Mouse (Mus musculus): ENCODE measurements around the gene Gm29666.

Gene Gm29666

DNA sequence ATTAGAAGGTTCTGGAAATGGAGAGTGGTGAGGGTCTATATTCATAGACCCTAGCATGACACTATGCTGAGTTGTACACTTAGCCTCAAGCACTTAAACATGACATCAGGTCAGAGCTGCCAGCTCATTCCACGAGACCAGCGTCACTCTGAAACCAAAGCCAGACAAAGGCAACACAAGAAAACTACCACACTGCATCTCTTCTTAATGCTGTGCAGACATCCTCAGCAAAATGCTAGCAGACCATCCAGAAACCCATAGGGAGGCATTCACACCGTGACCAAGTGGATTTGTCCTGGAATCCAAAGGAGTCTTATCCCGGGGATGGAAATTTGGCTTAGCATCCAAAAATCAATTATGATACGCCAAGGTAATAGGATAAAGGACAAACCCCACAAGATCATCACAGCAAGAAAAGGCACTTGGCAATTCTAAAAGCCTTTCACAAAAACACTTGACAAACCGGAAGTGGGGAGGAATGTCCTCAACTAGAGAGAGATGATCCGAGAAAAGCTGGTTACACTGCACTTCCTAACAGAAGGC is 15.9 kb downstream of the Gm29666 start:
- 83% methylated on average over 7 of the region's 7 CpGs for WGBS

DNA sequence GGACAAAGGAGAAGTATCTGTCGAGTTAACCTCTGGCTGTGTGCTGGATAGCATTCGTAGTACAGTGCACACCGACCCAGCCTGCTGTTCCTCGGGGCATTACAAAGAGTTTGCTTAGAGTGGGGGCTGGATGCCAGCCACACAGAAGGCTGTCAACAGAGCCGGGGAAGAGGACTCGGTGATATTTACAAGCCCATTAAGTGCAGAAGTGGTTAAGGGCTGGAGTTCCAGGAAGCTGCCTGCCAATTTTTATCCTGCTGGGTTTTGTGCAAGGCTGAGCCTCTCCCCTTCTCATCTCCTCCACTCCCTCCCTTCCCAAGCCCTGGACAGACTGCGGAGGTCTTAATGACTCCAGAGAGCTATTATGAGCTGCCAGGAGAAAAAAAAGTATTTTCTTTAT is 21.8 kb downstream of the Gm29666 start:
- WGBS = 28% methylated on average over 7 of the region's 7 CpGs

DNA sequence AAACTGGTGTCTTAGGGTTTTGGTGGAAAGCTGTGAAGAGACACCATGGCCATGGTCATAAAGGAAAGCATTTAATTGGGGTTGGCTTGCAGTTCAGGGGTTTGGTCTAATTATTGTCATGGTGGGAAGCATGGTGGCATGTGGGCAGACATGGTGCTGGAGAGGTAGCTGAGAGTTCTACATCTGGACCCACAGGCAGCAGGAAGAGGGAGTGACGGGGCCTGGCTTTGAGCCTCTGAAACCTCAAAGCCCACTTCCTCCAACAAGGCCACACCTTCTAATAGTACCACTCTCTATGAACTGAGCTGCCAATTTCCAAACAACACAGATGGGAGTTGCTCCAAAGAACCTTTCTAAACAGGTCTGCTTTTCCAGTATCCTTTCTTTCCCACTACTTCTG is 23.2 kb downstream of the Gm29666 start:
- 82% methylated on average over 1 of the region's 1 CpGs for WGBS

DNA sequence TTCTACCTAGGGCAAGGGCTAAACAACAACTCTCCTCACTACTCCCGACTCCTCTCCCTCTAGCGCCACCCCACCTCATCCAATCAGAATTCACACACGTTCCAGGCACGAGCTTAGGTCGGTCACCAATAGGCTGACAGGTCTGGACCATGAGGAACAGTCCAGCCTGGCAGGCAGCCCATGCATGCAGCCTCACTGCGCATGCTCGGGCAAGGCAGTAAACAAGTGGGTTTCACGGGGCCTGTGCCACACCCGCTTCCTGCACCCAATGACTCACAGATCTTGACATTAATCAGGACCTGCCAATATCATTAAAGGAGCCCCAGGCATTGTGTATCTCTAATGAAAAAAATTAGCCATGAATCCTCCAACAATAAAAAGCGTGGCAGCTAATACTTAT is 23.6 kb downstream of the Gm29666 start:
- 70% methylated on average over 10 of the region's 10 CpGs for WGBS

DNA sequence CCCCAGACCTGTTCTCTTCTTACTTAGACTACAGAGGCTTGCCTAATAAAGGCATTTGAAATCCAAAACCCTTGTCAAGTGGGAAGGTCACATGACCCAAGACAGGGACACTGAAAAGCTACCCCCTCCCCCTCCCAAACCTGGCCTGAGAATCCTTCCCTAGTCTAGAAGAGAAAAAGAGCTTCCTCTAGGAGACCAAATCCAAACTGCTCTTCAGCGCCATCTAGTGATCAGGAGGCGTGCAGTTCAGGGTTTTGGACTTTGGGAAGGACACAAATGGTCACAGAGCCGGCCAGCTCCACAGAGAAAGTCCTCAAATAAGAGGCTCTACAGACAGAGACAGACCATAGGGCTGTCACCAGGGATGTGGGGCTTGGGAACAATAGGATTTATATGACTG is 28.2 kb downstream of the Gm29666 start:
- 5% methylated on average over 3 of the region's 3 CpGs for WGBS

DNA sequence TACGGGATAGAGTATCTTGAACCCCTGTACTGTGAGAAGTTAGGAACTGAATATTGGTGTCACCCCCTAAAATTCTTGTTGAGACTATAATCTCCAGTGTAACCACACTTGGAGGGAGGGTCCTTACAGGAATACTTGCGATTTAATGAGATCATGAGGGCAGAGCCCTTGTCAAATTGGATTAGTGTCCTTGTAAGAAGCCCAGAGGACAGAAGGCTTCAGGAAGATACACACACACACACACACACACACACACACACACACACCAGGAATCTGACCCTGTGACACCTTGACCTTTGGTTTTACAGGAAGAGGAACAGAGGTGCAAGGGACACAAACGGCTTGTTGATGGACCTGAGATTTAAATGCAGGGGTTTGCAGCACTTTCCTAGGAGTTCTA is 28.6 kb downstream of the Gm29666 start:
- WGBS = 53% methylated on average over 3 of the region's 3 CpGs

DNA sequence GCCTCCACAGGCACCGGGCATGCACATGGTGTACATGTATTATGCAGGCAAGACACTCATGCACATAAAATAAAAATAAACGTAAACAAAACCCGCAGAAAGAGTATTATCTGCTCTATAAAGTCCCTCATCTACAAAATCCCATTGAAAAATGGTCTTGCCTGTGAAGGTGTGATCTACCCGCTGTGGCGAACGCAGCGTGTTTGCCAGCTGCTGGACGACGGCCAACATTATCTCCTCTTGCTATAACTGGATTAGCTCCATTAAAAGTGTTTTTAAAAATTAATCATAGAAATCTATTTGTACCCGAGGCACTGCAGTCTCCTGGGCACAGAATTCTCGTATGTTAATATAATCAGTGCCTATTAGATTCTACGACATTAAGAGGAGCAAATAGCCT is 31.8 kb downstream of the Gm29666 start:
- WGBS = 70% methylated on average over 12 of the region's 12 CpGs

DNA sequence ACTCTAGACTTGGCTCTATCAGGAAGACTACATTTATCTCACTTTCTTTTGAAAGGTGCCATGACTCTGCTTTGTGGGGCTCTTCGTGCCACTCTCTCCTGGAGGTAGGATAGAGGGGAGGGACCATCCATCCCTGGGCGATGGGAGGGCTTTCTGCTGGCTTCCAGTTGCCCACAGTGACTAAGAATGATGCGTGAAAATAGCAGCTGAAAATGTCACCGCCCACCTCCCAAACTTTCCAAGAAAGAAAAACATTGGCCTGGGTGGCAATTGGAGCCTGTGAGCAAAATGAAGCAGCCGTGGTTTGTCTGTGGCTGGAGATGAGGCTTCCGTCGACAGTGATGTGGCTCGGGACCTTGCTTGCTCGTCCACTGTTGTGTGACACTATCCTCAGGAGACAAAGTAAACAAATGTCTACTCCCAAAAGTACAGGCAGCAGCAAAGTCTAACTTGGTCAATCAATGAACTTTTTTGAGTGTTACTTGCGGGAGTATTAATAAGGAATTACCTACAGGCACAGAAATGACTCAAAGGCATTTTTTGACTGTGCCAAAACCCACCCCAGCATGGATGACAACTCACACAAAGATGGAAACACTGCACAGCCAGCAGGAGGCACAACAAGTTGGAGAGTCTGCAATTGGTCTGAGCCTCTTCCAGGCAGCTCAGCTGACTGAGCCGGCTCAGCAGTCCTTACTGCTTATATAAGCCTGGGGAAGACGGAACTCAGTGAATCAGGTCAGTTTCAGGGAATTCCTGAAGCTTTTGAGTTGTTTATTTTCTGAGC is 42.6 kb downstream of the Gm29666 start:
- 61% methylated on average over 12 of the region's 12 CpGs for WGBS

DNA sequence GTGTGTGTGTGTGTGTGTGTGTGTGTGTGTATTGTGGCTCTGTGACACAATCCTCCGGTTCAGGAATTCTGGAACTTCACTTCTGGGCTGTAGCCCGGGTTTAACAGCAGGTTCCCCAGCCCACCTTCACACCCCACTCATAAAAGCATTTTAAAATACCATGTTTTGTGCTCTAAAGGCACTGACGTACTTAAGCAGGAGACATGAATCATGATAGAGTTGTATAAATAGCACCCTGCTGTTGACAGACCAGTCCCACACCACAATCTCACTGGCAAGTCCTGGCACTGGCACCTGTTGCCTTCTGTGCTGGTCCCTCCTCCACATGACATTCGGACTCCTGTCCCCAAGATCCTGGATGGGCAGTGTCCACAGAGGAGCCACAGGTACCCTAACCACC is 46.0 kb downstream of the Gm29666 start:
- 51% methylated on average over 4 of the region's 4 CpGs for WGBS

DNA sequence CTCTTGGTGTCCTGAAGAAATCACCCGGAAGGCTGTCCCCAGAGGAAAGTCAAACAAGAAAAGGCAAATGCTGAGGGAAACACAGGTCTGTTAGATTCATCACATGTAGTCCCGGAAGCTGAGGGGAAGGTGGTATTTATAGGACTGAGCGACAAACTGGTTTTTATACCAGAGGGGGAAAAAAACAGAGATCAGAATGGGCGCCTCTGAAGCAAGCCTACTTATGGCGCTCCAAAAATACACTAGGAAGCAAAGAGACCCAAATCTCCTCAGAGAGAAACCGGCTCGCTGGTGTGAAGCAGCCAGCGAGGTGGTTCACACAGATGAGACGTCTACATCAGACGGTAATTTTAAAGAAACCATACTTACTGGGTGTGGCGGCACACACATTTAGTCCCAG is 46.8 kb downstream of the Gm29666 start:
- WGBS = 52% methylated on average over 11 of the region's 11 CpGs

DNA sequence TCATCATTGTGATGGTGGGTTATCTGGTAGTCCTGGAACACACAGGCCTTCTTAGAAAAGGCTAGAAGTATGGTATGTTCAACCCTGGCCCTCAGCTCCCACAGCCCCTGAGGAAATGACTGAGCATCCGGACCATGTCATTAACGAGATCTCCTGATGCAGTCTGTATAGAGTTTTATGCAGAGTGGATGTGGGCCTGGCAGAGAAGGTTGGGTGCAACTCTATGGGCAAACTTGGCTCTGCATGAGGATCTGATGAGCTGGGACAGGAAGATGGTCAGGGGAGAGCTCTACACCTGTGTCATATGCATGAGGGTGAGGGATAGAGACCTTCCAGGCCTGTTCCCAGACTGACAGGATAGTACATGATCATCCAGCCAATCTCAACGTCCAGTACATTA is 48.0 kb downstream of the Gm29666 start:
- 86% methylated on average over 3 of the region's 3 CpGs for WGBS

DNA sequence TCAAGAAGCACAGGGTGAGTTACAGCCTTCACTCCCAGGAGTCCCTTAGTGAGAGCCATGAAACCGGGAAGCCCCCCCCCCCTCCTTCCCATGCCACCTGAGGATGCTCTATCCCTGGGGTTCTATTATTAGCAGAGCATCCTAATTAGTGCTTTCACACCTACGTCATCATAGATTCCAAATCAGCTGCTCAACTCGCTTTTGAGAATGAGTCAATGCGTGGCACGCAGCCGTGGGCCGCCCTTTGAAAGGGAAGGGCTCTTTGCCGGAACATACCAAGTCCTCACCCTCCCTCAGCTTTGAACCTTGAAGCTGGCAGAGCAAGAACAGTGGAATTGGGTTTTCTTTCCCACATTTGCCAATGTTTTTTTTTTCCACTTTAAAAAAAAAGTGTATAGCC is 57.9 kb downstream of the Gm29666 start:
- 57% methylated on average over 8 of the region's 8 CpGs for whole genome bisulfite sequencing
